Mouse (Mus musculus) layer of hippocampus, adult 18-20 months (tissue): Measurements from ENCODE around the gene Gatm. TPM values are rescaled to one million over a fixed set of nuclear protein-coding genes. Genes with fewer than 3 reads are reported as not detected.

Experiments
- DNase-seq, 2 experiments: peaks; one replicate each; pipeline ENCODE4 v3.0.0; 2022; ENCODE audit warnings: low spot score in 2 of 2
- long read RNA-seq: library from polyadenylated mRNA; stranded (forward); transcript quantifications from one replicate; pipeline ENCODE4 v2.0.0, GENCODE M21; 2021
- total RNA-seq, 2 experiments: library from RNA; stranded (reverse); gene quantifications; 2 replicates each; pipeline ENCODE4 v1.2.3; 2021

Gatm gene
- 10 to 100 TPM; 85.0 TPM for total RNA-seq
- long read RNA-seq, transcript Gatm-201 (9 exons, 2,389 nt): major isoform, 114 of 129 reads
- long read RNA-seq, partial matches to known transcripts: 7 of 129 reads
- long read RNA-seq, other reads (novel, unspliced or antisense): 7 of 129 reads

GRCm38 (mm10) chr2:122610746-122611653 is at the start of gene Gatm:
Gene Gatm, minus strand, starts transcription at chr2:122611303.
- peak; percentile 62 to 77 for DNase-seq

DNA sequence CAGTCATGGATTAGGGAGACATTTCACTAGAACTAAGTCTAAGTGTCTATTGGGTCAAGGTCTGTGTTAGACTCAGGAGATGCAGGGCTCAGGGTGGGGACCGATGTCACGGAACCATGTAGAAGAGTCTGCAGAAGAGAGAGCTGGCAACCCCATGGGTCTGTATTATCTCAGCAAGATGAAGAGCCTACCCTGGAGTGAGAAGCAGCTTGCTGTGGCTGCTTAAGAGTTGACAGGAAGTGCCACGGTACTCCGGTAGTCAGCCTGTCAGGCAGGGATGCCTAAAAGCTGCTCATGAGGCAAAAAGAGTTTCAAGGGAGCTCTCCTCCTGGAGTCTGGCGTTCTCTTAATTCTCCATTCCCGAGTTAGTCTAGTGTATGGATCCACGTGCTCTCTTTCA is 48.7 kb upstream of the Gatm start:
- no peak for DNase-seq

GRCm38 (mm10) chr2:122657707-122658524 is 46.8 kb upstream of the Gatm start:
- DNase-seq: no peak

- DNase-seq: no peak
These were observed 45.7 kb upstream of the Gatm start for GRCm38 (mm10) chr2:122656767-122657166.

GRCm38 (mm10) chr2:122656052-122656451 is 44.9 kb upstream of the Gatm start:
- DNase-seq: no peak

GRCm38 (mm10) chr2:122652096-122653084 is 41.3 kb upstream of the Gatm start:
- DNase-seq: no peak

- DNase-seq: no peak
These were observed 27.6 kb upstream of the Gatm start for GRCm38 (mm10) chr2:122638673-122639072.

GRCm38 (mm10) chr2:122638029-122638428 is 26.9 kb upstream of the Gatm start:
- DNase-seq: no peak

- DNase-seq: peak; percentile 16 to 59
These were observed 26.5 kb upstream of the Gatm start for GRCm38 (mm10) chr2:122637526-122637997.

DNA sequence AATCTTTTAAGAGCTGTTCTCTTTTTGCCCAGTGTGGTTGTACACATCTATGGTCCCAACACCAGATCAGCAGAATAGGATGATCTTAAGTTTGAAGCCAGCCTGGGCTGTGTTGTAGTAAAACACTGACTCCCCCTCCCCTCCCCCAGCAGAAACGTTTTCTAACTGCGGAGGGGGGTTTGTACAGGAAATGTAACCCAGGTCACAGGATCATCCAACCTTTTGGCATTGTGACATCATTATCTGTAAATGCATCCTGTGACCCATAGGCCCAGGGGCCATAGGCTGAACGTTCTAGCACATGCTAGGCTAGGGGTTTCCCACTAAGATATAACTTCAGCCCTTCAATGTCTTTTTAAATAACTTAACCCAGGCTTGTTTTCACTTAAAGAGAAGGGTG is 25.6 kb upstream of the Gatm start, which contains the start of gene AA467197:
TSS of gene AA467197 (plus strand) at position 301 of the 400 bp plus-strand sequence.
- DNase-seq: no peak

GRCm38 (mm10) chr2:122631226-122631801 is 20.2 kb upstream of the Gatm start:
- DNase-seq: no peak

- peak; percentile 85 to 93 for DNase-seq
These were observed 19.5 kb upstream of the Gatm start for GRCm38 (mm10) chr2:122630465-122631225.

GRCm38 (mm10) chr2:122629871-122630270 is 18.8 kb upstream of the Gatm start:
- no peak for DNase-seq

GRCm38 (mm10) chr2:122628976-122629375 is 17.9 kb upstream of the Gatm start:
- peak; percentile 67 to 95 for DNase-seq

DNA sequence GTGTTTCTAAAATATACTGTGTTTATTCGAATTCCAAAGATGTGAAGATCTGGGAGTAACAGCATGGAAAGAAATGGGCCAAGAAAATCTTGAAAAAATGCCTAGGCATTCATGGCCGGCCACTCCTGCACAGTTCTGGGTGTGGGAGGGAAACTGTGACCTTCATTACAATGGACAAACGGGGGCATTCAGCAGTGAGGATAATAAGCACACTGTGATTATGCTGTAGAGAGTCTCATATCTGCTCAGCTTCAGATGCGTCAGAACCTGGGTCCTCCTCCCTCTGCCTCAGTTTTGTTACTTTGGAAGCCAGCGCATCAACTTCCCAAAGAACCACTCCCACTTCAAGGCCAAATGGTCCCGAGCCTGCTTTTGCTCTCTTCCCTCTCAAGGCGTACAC is 14.8 kb upstream of the Gatm start:
- no peak for DNase-seq

DNA sequence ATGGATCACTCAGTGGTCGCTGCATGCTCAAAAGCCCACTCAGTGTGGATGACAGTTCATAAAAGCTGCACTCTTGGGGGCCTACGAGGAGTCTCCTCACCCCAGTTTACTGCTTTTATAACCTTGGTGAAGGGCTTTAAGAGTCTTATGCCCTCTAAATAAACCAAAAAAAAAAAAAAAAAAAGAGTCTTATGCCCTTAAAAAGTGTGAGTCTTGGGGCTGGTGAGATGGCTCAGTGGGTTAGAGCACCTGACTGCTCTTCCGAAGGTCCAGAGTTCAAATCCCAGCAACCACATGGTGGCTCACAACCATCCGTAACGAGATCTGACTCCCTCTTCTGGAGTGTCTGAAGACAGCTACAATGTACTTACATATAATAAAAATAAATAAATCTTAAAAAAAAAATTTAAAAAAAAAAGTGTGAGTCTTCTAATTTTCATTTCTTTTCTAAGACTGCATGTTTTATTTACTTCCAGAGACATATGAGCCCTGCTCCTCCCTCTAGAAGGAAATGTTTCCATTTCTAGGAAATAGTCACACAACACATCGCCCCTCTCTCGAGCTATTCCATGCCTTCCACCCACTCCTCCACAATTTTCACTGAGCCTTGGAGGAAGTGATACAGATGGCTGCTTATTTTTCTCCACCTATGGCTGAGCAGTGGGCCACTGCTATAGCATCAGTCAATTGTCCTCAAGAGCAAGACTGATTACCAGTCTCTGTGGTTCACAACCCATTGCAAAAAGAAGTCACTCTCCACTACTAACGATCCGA is 10.4 kb upstream of the Gatm start:
- DNase-seq: no peak

DNA sequence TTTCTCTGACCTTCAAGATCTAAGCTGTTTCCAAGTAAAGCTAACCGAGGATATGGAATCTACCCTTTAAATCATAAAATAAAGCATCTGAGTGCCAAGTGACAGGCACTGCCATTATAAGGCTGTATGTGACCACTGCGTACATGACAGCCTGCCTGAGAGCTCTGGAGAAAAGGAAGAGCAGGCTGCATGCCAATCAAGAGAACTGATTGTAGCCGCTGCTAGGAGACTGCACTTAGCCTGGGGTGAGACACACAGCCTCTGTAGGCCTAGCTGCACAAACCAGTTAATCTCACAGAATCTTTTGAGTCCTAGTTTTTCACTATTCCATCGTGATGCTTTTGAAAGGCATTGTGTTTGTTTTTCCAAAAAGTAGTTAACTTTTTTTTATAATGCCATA is 7.6 kb upstream of the Gatm start:
- DNase-seq: no peak

- no peak for DNase-seq
These were observed 6.7 kb upstream of the Gatm start for GRCm38 (mm10) chr2:122617792-122618191.
